ENCODE assay signal across 19 mouse cellular contexts in genomic region chr6:16898251-16898862, GRCm38 (mm10). TPM values are rescaled to one million over a fixed set of nuclear protein-coding genes. Genes with fewer than 3 reads are reported as not detected.
DNase-seq lines count a peak whose midpoint lies in the region; ATAC-seq and TF ChIP-seq lines count a peak whose summit lies in the region.
"Had no signal": no experiment of that assay in that cellular context is flagged by ENCODE, and none has a peak within 500 bp of the region (broad histone marks: within the 10 kb centered on the region; RNA-seq: fewer than 3 reads in every experiment).

Gene Tfec (minus strand): TSS chr6:16898441.

- H3K4me2 ChIP-seq in heart, embryonic 11.5 days: no peak within 1 kb of the TSS
- H3K4me2 ChIP-seq in liver, postnatal 0 days (ENCODE audit: low read depth, low read length): peak within 1 kb of the TSS; percentile 45
- H3K4me2 ChIP-seq: forebrain, embryonic 12.5 days; heart, embryonic 13.5 days; limb, embryonic 15.5 days had no signal

- H3K9ac ChIP-seq in heart, embryonic 11.5 days (ENCODE audit: low read depth, low read length): no peak within 1 kb of the TSS
- no peak within 1 kb of the TSS for H3K9ac ChIP-seq in liver, postnatal 0 days (replicated peaks)
- H3K9ac ChIP-seq: forebrain, embryonic 12.5 days; heart, embryonic 13.5 days; limb, embryonic 15.5 days had no signal

- TF ChIP-seq EP300 in liver, postnatal 0 days (IDR thresholded peaks at IDR 0.05; ENCODE audit: low read depth): no peak

- H3K4me1 ChIP-seq in heart, embryonic 11.5 days (ENCODE audit: control insufficient read depth, insufficient read depth, low read length): no peaks in the 10 kb centered on the region
- H3K4me1 ChIP-seq in liver, postnatal 0 days (ENCODE audit: insufficient read depth): no peaks in the 10 kb centered on the region; the same call in 1 of the 2 replicates
- H3K4me1 ChIP-seq: forebrain, embryonic 12.5 days; heart, embryonic 13.5 days; limb, embryonic 15.5 days had no signal

- no peaks in the 10 kb centered on the region for H3K36me3 ChIP-seq in heart, embryonic 11.5 days (ENCODE audit: control insufficient read depth, insufficient read depth, low read length)
- H3K36me3 ChIP-seq in liver, postnatal 0 days (replicated peaks; ENCODE audit: insufficient read depth, low read length): no peaks in the 10 kb centered on the region
- H3K36me3 ChIP-seq: forebrain, embryonic 12.5 days; heart, embryonic 13.5 days; limb, embryonic 15.5 days had no signal

- WGBS in heart, embryonic 11.5 days (ENCODE audit: insufficient replicate concordance): 68% methylated on average over 7 of the region's 7 CpGs
- 37% methylated on average over 7 of the region's 7 CpGs for WGBS in liver, postnatal 0 days (ENCODE audit: insufficient replicate concordance)

- H3K9me3 ChIP-seq in heart, embryonic 11.5 days (replicated peaks; ENCODE audit: control insufficient read depth, low read length): no peaks in the 10 kb centered on the region
- no peaks in the 10 kb centered on the region for H3K9me3 ChIP-seq in liver, postnatal 0 days (ENCODE audit: low read length)
- H3K9me3 ChIP-seq: forebrain, embryonic 12.5 days; heart, embryonic 13.5 days; limb, embryonic 15.5 days had no signal

- TF ChIP-seq CTCF in liver, postnatal 0 days (IDR thresholded peaks at IDR 0.05; ENCODE audit: low read depth): no peak

- no peak for ATAC-seq in heart, embryonic 11.5 days (replicated peaks; ENCODE audit: insufficient number of reproducible peaks, low FRiP score, low TSS enrichment)
- peak; percentile 92 for ATAC-seq in granulocyte monocyte progenitor cell, adult 5-6 weeks (replicated peaks; ENCODE audit: poor library complexity, severe bottlenecking)
- ATAC-seq in liver, postnatal 0 days: no peak
- ATAC-seq: hindbrain, embryonic 16.5 days had no signal

- H3K4me3 ChIP-seq in heart, embryonic 11.5 days (ENCODE audit: low read depth, low read length): no peak within 1 kb of the TSS
- H3K4me3 ChIP-seq in liver, postnatal 0 days (ENCODE audit: low read depth, low read length): peak within 1 kb of the TSS; percentile 34
- H3K4me3 ChIP-seq: forebrain, embryonic 12.5 days; heart, embryonic 13.5 days; limb, embryonic 15.5 days had no signal

- peak; percentile 9 for DNase-seq in heart, adult 8-10 months (ENCODE audit: low spot score)
- peak; percentile 68 for DNase-seq in 416B (ENCODE audit: low read depth)
- no peak for DNase-seq in liver, postnatal 0 days
- no peak for DNase-seq in adrenal gland, postnatal 25 days
- DNase-seq in layer of hippocampus, postnatal 36 days: no peak
- DNase-seq in gastrocnemius, postnatal 10 days: no peak
- DNase-seq: adrenal gland, adult 8-10 months; cerebellum, adult 9-10 months; heart, postnatal 36 days; kidney, adult 9 months; right cerebral cortex, postnatal 14 days; thymus, postnatal 36 days had no signal

- H3K27ac ChIP-seq in heart, embryonic 11.5 days (ENCODE audit: low read depth, low read length): no peak within 1 kb of the TSS
- peak within 1 kb of the TSS; percentile 51; the same call in 1 of the 2 replicates for H3K27ac ChIP-seq in liver, postnatal 0 days (ENCODE audit: low read depth)
- H3K27ac ChIP-seq: forebrain, embryonic 12.5 days; heart, embryonic 13.5 days; limb, embryonic 15.5 days had no signal

- no peaks in the 10 kb centered on the region for H3K27me3 ChIP-seq in heart, embryonic 11.5 days (ENCODE audit: control insufficient read depth, insufficient read depth, low read length)
- no peaks in the 10 kb centered on the region for H3K27me3 ChIP-seq in liver, postnatal 0 days (ENCODE audit: insufficient read depth, low read length)
- H3K27me3 ChIP-seq: forebrain, embryonic 12.5 days; heart, embryonic 13.5 days; limb, embryonic 15.5 days had no signal

RNA-seq across cellular contexts. Expression of gene Tfec, which starts in this region (rescaled TPM):
- total RNA-seq in heart, adult 8-10 months (2022): under 1 TPM; 0.16 to 0.22 (median 0.19) TPM
- 0.25 and 0.37 TPM in 2 replicates for polyA plus RNA-seq in heart, embryonic 11.5 days (2014; fragmentation: Nextera tagmentation; extraction: Ambion mirVana)
- total RNA-seq in granulocyte monocyte progenitor cell, adult 5-6 weeks (2014; fragmentation: Nextera tagmentation): 99.3 and 111 TPM in 2 replicates
- 129 and 130 TPM in 2 replicates for total RNA-seq in granulocyte monocyte progenitor cell, adult 5-6 weeks (2017)
- polyA plus RNA-seq in liver, postnatal 0 days (2015; fragmentation: Nextera tagmentation; extraction: Ambion mirVana): 4.3 and 4.8 TPM in 2 replicates
- total RNA-seq in adrenal gland, postnatal 25 days (2021): 0.70 and 0.81 TPM in 2 replicates
- not detected for total RNA-seq in layer of hippocampus, postnatal 36 days (2021)
- total RNA-seq in gastrocnemius, postnatal 10 days (2021): 1 to 10 TPM in 1 of 2 experiments, under 1 TPM in 1; 0.42 to 1.2 TPM
- total RNA-seq: layer of hippocampus, postnatal 14 days had no signal

Comparison
In these comparisons a context has a peak if more than half of its experiments do, and no peak if none do; other contexts are left out.
1. RNA of gene Tfec (total RNA-seq): 99.3 to 130 TPM in granulocyte monocyte progenitor cell, adult 5-6 weeks; 0.42 to 1.2 TPM in gastrocnemius, postnatal 10 days, 0.70 to 0.81 TPM in adrenal gland, postnatal 25 days, 0.16 to 0.22 TPM in heart, adult 8-10 months and not detected in layer of hippocampus, postnatal 36 days; every median in the first group is over 10 times any median in the second.
2. Peak in DNase-seq in heart, adult 8-10 months; RNA of the gene not detected or under 1 TPM.